Mouse (Mus musculus): Measurements from ENCODE around the gene Dbn1. TPM values are rescaled to one million over a fixed set of nuclear protein-coding genes. Genes with fewer than 3 reads are reported as not detected.

Dbn1 gene
- polyA plus RNA-seq, 1 experiment from 2014 or later = 158 TPM

GRCm38 (mm10) chr13:55510668-55511491 lies 23.0 kb upstream of the Dbn1 start:
- in situ Hi-C loops (cut with MboI; ENCODE audit: low pct_unique_long_range_greater_than_20kb) = loop anchor here (5.0 kb wide), 1 partner anchor 34 kb away; no protein-coding TSS in a partner anchor
- ChIA-PET CTCF (interaction anchor here (1.1 to 1.3 kb wide), 2 partner anchors 18 to 23 kb away, joined by 3 read pairs; no protein-coding TSS in a partner anchor), POLR2A (interaction anchor here (0.5 to 2.0 kb wide), 5 partner anchors 8 to 33 kb away, joined by 3 to 6 read pairs (median 3); no protein-coding TSS in a partner anchor)
- DNase-seq (ENCODE audit: low read depth, low spot score) (peak; percentile 96), ATAC-seq (peak; percentile 55)
- no peak for TF ChIP-seq CTCF (IDR thresholded peaks at IDR 0.05)
- peaks cover 3% of the 10 kb centered on the region for H3K27me3 ChIP-seq

GRCm38 (mm10) chr13:55510332-55510667 lies 22.4 kb upstream of the Dbn1 start:
- in situ Hi-C loops (cut with MboI; ENCODE audit: low pct_unique_long_range_greater_than_20kb) = loop anchor here (5.0 kb wide), 1 partner anchor 33 kb away; no protein-coding TSS in a partner anchor
- ChIA-PET CTCF (no interaction called here), POLR2A (interaction anchor here (0.5 kb wide), 1 partner anchor 15 kb away, joined by 3 read pairs; no protein-coding TSS in a partner anchor)
- ATAC-seq (peak; percentile 26), DNase-seq (ENCODE audit: low read depth, low spot score) (no peak)
- no peak for TF ChIP-seq CTCF (IDR thresholded peaks at IDR 0.05)
- H3K27me3 ChIP-seq = no peaks in the 10 kb centered on the region

GRCm38 (mm10) chr13:55508531-55508930 lies 20.6 kb upstream of the Dbn1 start:
- in situ Hi-C loops (cut with MboI; ENCODE audit: low pct_unique_long_range_greater_than_20kb) = no loop called here
- ChIA-PET CTCF (interaction anchor here (1.3 kb wide), 1 partner anchor 103 kb away, joined by 3 read pairs; no protein-coding TSS in a partner anchor), POLR2A (interaction anchor here (0.9 to 1.1 kb wide), 2 partner anchors 9 to 20 kb away, joined by 4 to 5 read pairs; no protein-coding TSS in a partner anchor)
- DNase-seq (ENCODE audit: low read depth, low spot score) (no peak), ATAC-seq (no peak)
- no peak for TF ChIP-seq CTCF (IDR thresholded peaks at IDR 0.05)
- H3K27me3 ChIP-seq = no peaks in the 10 kb centered on the region

- ATAC-seq (no peak), DNase-seq (ENCODE audit: low read depth, low spot score) (no peak)
- TF ChIP-seq CTCF (IDR thresholded peaks at IDR 0.05) = no peak
- CTCF ChIA-PET = no interaction called here
- in situ Hi-C loops (cut with MboI; ENCODE audit: low pct_unique_long_range_greater_than_20kb) = no loop called here
- POLR2A ChIA-PET = interaction anchor here (1.1 kb wide), 1 partner anchor 9 kb away, joined by 4 read pairs; no protein-coding TSS in a partner anchor
- no peaks in the 10 kb centered on the region for H3K27me3 ChIP-seq
These were observed 20.0 kb upstream of the Dbn1 start for GRCm38 (mm10) chr13:55507877-55508276.

GRCm38 (mm10) chr13:55506697-55507096 lies 18.8 kb upstream of the Dbn1 start:
- POLR2A ChIA-PET = interaction anchor here (0.6 to 1.3 kb wide), 2 partner anchors 11 to 240 kb away, joined by 4 read pairs; no protein-coding TSS in a partner anchor
- DNase-seq (ENCODE audit: low read depth, low spot score) = no peak
- no peaks in the 10 kb centered on the region for H3K27me3 ChIP-seq
- CTCF ChIA-PET = interaction anchor here (1.3 kb wide), 1 partner anchor 15 kb away, joined by 3 read pairs; no protein-coding TSS in a partner anchor
- in situ Hi-C loops (cut with MboI; ENCODE audit: low pct_unique_long_range_greater_than_20kb) = no loop called here
- TF ChIP-seq CTCF (IDR thresholded peaks at IDR 0.05) = no peak
- no peak for ATAC-seq

- ChIA-PET POLR2A (no interaction called here), CTCF (interaction anchor here (1.3 kb wide), 1 partner anchor 14 kb away, joined by 3 read pairs; no protein-coding TSS in a partner anchor)
- in situ Hi-C loops (cut with MboI; ENCODE audit: low pct_unique_long_range_greater_than_20kb) = no loop called here
- TF ChIP-seq CTCF (IDR thresholded peaks at IDR 0.05) = no peak
- ATAC-seq (no peak), DNase-seq (ENCODE audit: low read depth, low spot score) (no peak)
- no peaks in the 10 kb centered on the region for H3K27me3 ChIP-seq
These were observed 17.9 kb upstream of the Dbn1 start for GRCm38 (mm10) chr13:55505810-55506209.

GRCm38 (mm10) chr13:55504390-55504789 lies 16.5 kb upstream of the Dbn1 start:
- no peak for ATAC-seq
- H3K27me3 ChIP-seq = no peaks in the 10 kb centered on the region
- ChIA-PET CTCF (no interaction called here), POLR2A (no interaction called here)
- in situ Hi-C loops (cut with MboI; ENCODE audit: low pct_unique_long_range_greater_than_20kb) = no loop called here
- no peak for DNase-seq (ENCODE audit: low read depth, low spot score)
- TF ChIP-seq CTCF (IDR thresholded peaks at IDR 0.05) = no peak

GRCm38 (mm10) chr13:55502405-55502804 lies 14.5 kb upstream of the Dbn1 start:
- ChIA-PET POLR2A (interaction anchor here (1.0 kb wide), 1 partner anchor 9 kb away, joined by 3 read pairs; no protein-coding TSS in a partner anchor), CTCF (interaction anchor here (1.3 kb wide), 1 partner anchor 11 kb away, joined by 4 read pairs; no protein-coding TSS in a partner anchor)
- in situ Hi-C loops (cut with MboI; ENCODE audit: low pct_unique_long_range_greater_than_20kb) = no loop called here
- TF ChIP-seq CTCF (IDR thresholded peaks at IDR 0.05) = no peak
- DNase-seq (ENCODE audit: low read depth, low spot score) = no peak
- no peaks in the 10 kb centered on the region for H3K27me3 ChIP-seq
- ATAC-seq = no peak

GRCm38 (mm10) chr13:55500575-55500974 lies 12.7 kb upstream of the Dbn1 start:
- in situ Hi-C loops (cut with MboI; ENCODE audit: low pct_unique_long_range_greater_than_20kb) = no loop called here
- no peak for TF ChIP-seq CTCF (IDR thresholded peaks at IDR 0.05)

GRCm38 (mm10) chr13:55498906-55499305 lies 11.0 kb upstream of the Dbn1 start:
- no peak for DNase-seq (ENCODE audit: low read depth, low spot score)
- no peak for ATAC-seq
- in situ Hi-C loops (cut with MboI; ENCODE audit: low pct_unique_long_range_greater_than_20kb) = no loop called here
- no peaks in the 10 kb centered on the region for H3K27me3 ChIP-seq
- POLR2A ChIA-PET = interaction anchor here (0.7 to 1.7 kb wide), 3 partner anchors 9 to 19 kb away, joined by 4 to 7 read pairs (median 5); no protein-coding TSS in a partner anchor
- no peak for TF ChIP-seq CTCF (IDR thresholded peaks at IDR 0.05)
- CTCF ChIA-PET = no interaction called here

More at GRCm38 (mm10) chr13:55500575-55500974, 12.7 kb upstream of the Dbn1 start:
- DNase-seq (ENCODE audit: low read depth, low spot score) (no peak), ATAC-seq (no peak)
- ChIA-PET POLR2A (interaction anchor here (1.7 to 1.9 kb wide), 2 partner anchors 13 to 16 kb away, joined by 4 to 5 read pairs; partner anchors contain the start of gene Dbn1), CTCF (no interaction called here)
- no peaks in the 10 kb centered on the region for H3K27me3 ChIP-seq

- CTCF ChIA-PET = no interaction called here
These were observed 8.8 kb upstream of the Dbn1 start for GRCm38 (mm10) chr13:55496661-55497060.

More at GRCm38 (mm10) chr13:55496661-55497060, 8.8 kb upstream of the Dbn1 start:
- TF ChIP-seq CTCF (IDR thresholded peaks at IDR 0.05) = no peak
- H3K27me3 ChIP-seq = no peaks in the 10 kb centered on the region
- in situ Hi-C loops (cut with MboI; ENCODE audit: low pct_unique_long_range_greater_than_20kb) = no loop called here
- DNase-seq (ENCODE audit: low read depth, low spot score) (no peak), ATAC-seq (no peak)
- POLR2A ChIA-PET = no interaction called here

Measured in Patski (cell line).